Comparison of ENCODE assay signal across 26 mouse cellular contexts in the genomic region with DNA sequence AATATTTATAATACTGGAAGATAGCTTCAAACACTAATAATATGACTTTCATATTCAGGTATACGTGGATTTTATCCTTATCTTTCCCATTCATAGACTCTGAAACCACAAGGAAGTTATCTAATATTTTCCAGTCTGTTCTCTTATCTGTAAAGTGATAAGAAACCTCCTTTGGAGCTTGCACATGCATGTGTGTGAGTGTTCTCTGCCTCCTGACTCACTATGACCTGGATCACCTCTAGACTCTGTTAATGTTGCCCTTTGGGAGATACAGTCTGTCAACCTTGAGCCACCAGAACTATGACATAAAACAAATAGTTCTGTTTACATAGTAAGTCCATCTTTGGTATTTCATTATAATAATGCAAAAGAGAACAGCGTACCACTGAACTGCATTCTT. TPM values are rescaled to one million over a fixed set of nuclear protein-coding genes. Genes with fewer than 3 reads are reported as not detected.
"Had no signal": no experiment of that assay in that cellular context is flagged by ENCODE, and none has a peak within 500 bp of the region (broad histone marks: within the 10 kb centered on the region; RNA-seq: fewer than 3 reads in every experiment).

No protein-coding gene starts in this region.

- H3K9me3 ChIP-seq: embryonic facial prominence, embryonic 10.5 days; embryonic facial prominence, embryonic 12.5 days; embryonic facial prominence, embryonic 13.5 days; embryonic facial prominence, embryonic 15.5 days; forebrain, embryonic 10.5 days; forebrain, embryonic 12.5 days; forebrain, embryonic 13.5 days; forebrain, embryonic 15.5 days had no signal

- H3K9ac ChIP-seq: embryonic facial prominence, embryonic 12.5 days; embryonic facial prominence, embryonic 13.5 days; embryonic facial prominence, embryonic 15.5 days; forebrain, embryonic 12.5 days; forebrain, embryonic 13.5 days; forebrain, embryonic 15.5 days; forebrain, postnatal 0 days had no signal

- H3K4me3 ChIP-seq: embryonic facial prominence, embryonic 10.5 days; embryonic facial prominence, embryonic 12.5 days; embryonic facial prominence, embryonic 13.5 days; embryonic facial prominence, embryonic 15.5 days; erythroblast, embryonic 14.5 days; forebrain, embryonic 10.5 days; forebrain, embryonic 12.5 days; forebrain, embryonic 13.5 days; forebrain, embryonic 15.5 days; gastrocnemius, adult 2 months had no signal

- H3K4me2 ChIP-seq: embryonic facial prominence, embryonic 12.5 days; embryonic facial prominence, embryonic 13.5 days; embryonic facial prominence, embryonic 15.5 days; forebrain, embryonic 12.5 days; forebrain, embryonic 13.5 days; forebrain, embryonic 15.5 days had no signal

- H3K36me3 ChIP-seq: embryonic facial prominence, embryonic 10.5 days; embryonic facial prominence, embryonic 12.5 days; embryonic facial prominence, embryonic 13.5 days; embryonic facial prominence, embryonic 15.5 days; forebrain, embryonic 10.5 days; forebrain, embryonic 12.5 days; forebrain, embryonic 15.5 days had no signal

- H3K4me1 ChIP-seq: embryonic facial prominence, embryonic 10.5 days; embryonic facial prominence, embryonic 12.5 days; embryonic facial prominence, embryonic 15.5 days; forebrain, embryonic 12.5 days had no signal

- H3K27ac ChIP-seq: embryonic facial prominence, embryonic 10.5 days; embryonic facial prominence, embryonic 12.5 days; embryonic facial prominence, embryonic 13.5 days; embryonic facial prominence, embryonic 15.5 days; forebrain, embryonic 10.5 days; forebrain, embryonic 12.5 days; forebrain, embryonic 13.5 days; forebrain, embryonic 15.5 days; gastrocnemius, adult 2 months had no signal

- DNase-seq: cerebellum, adult 2 months; cerebellum, adult 8-10 months; cerebellum, adult 9-10 months; cerebellum, adult 9-11 months; cerebellum, postnatal 10 days; cerebellum, postnatal 14 days; cerebellum, postnatal 25 days; cerebellum, postnatal 36 days; embryo, embryonic 11 days; gastrocnemius, adult 2 months; gastrocnemius, postnatal 10 days; gastrocnemius, postnatal 14 days; gastrocnemius, postnatal 25 days; gastrocnemius, postnatal 36 days; heart, adult 11 months; heart, adult 18-20 months had no signal

- H3K27me3 ChIP-seq: embryonic facial prominence, embryonic 12.5 days; embryonic facial prominence, embryonic 13.5 days; embryonic facial prominence, embryonic 15.5 days; forebrain, embryonic 12.5 days; forebrain, embryonic 13.5 days; forebrain, embryonic 15.5 days had no signal

RNA-seq across cellular contexts. Expression of a gene that starts 56.2 kb away (rescaled TPM):
- polyA plus RNA-seq: erythroblast, embryonic 14.5 days had no signal
